Comparison of ENCODE assay signal across 8 mouse cellular contexts in genomic region chr3:87859813-87860212, GRCm38 (mm10). TPM values are rescaled to one million over a fixed set of nuclear protein-coding genes. Genes with fewer than 3 reads are reported as not detected.
DNase-seq lines count a peak whose midpoint lies in the region; ATAC-seq and TF ChIP-seq lines count a peak whose summit lies in the region.

No protein-coding gene starts in this region.

- no peak overlapping the region for H3K4me2 ChIP-seq in liver, embryonic 11.5 days
- no peak overlapping the region for H3K4me2 ChIP-seq in forebrain, embryonic 15.5 days (replicated peaks)
- no peak overlapping the region for H3K4me2 ChIP-seq in hindbrain, postnatal 0 days (ENCODE audit: low read depth, low read length)
- no peak overlapping the region for H3K4me2 ChIP-seq in midbrain, embryonic 11.5 days

- ATAC-seq in liver, embryonic 11.5 days (replicated peaks; ENCODE audit: low FRiP score) = no peak
- 0 out of 2 replicates have a peak, but pooled peaks have one; percentile 32 for ATAC-seq in forebrain, embryonic 15.5 days (replicated peaks)
- peak; percentile 36; the same call in 1 of the 2 replicates for ATAC-seq in hindbrain, postnatal 0 days
- no peak for ATAC-seq in midbrain, embryonic 11.5 days (ENCODE audit: low FRiP score)

- DNase-seq in liver = peak; percentile 46
- DNase-seq in liver, embryonic 11.5 days (ENCODE audit: low spot score) = no peak
- peak; percentile 55 for DNase-seq in c-Kit-positive CD71-positive TER-119-positive erythroid progenitor cells, embryonic 14.5 days (ENCODE audit: low spot score)
- DNase-seq in hindbrain, postnatal 0 days (ENCODE audit: low spot score) = peak; percentile 84
- DNase-seq in left cerebral cortex, adult 18-20 months (ENCODE audit: low spot score in 2 of 2) = peak; percentile 64 to 69
- DNase-seq in midbrain, embryonic 11.5 days (ENCODE audit: low spot score, missing footprints) = peak; percentile 92
- DNase-seq in spleen, adult 18-20 months = peak; percentile 30 to 52

- H3K27ac ChIP-seq in liver, embryonic 11.5 days (ENCODE audit: low read depth, low read length) = no peak overlapping the region
- no peak overlapping the region for H3K27ac ChIP-seq in forebrain, embryonic 15.5 days (replicated peaks)
- no peak overlapping the region for H3K27ac ChIP-seq in hindbrain, postnatal 0 days
- no peak overlapping the region for H3K27ac ChIP-seq in midbrain, embryonic 11.5 days (ENCODE audit: low read depth, low read length)

- H3K4me1 ChIP-seq in liver, embryonic 11.5 days (replicated peaks; ENCODE audit: control insufficient read depth, insufficient read depth, low read length) = no peaks in the 10 kb centered on the region
- no peaks in the 10 kb centered on the region for H3K4me1 ChIP-seq in forebrain, embryonic 15.5 days
- H3K4me1 ChIP-seq in hindbrain, postnatal 0 days (ENCODE audit: insufficient read depth, low read length) = no peaks in the 10 kb centered on the region
- no peaks in the 10 kb centered on the region for H3K4me1 ChIP-seq in midbrain, embryonic 11.5 days (ENCODE audit: control insufficient read depth, insufficient read depth, low read length)

- peaks cover 47% of the 10 kb centered on the region for H3K36me3 ChIP-seq in liver, embryonic 11.5 days (ENCODE audit: control insufficient read depth, insufficient read depth, low read length)
- peaks cover 57% of the 10 kb centered on the region for H3K36me3 ChIP-seq in forebrain, embryonic 15.5 days
- peaks cover 48% of the 10 kb centered on the region for H3K36me3 ChIP-seq in hindbrain, postnatal 0 days (ENCODE audit: insufficient read depth, low read length)
- H3K36me3 ChIP-seq in midbrain, embryonic 11.5 days (ENCODE audit: control insufficient read depth, insufficient read depth, low read length) = peaks cover 31% of the 10 kb centered on the region

- no peaks in the 10 kb centered on the region for H3K9me3 ChIP-seq in liver, embryonic 11.5 days (ENCODE audit: control insufficient read depth, low read length)
- no peaks in the 10 kb centered on the region for H3K9me3 ChIP-seq in forebrain, embryonic 15.5 days
- no peaks in the 10 kb centered on the region for H3K9me3 ChIP-seq in hindbrain, postnatal 0 days (ENCODE audit: low read length)
- no peaks in the 10 kb centered on the region for H3K9me3 ChIP-seq in midbrain, embryonic 11.5 days (ENCODE audit: control insufficient read depth, low read length)

- H3K9ac ChIP-seq in liver, embryonic 11.5 days (ENCODE audit: low read depth, low read length) = no peak overlapping the region
- H3K9ac ChIP-seq in forebrain, embryonic 15.5 days (replicated peaks) = no peak overlapping the region
- no peak overlapping the region for H3K9ac ChIP-seq in hindbrain, postnatal 0 days (replicated peaks; ENCODE audit: low read length)
- no peak overlapping the region for H3K9ac ChIP-seq in midbrain, embryonic 11.5 days (ENCODE audit: low read length)

- no peaks in the 10 kb centered on the region for H3K27me3 ChIP-seq in liver, embryonic 11.5 days (replicated peaks; ENCODE audit: control insufficient read depth, insufficient read depth, low read length)
- H3K27me3 ChIP-seq in forebrain, embryonic 15.5 days = no peaks in the 10 kb centered on the region
- no peaks in the 10 kb centered on the region for H3K27me3 ChIP-seq in hindbrain, postnatal 0 days (ENCODE audit: insufficient read depth, low read length)
- H3K27me3 ChIP-seq in midbrain, embryonic 11.5 days (ENCODE audit: control insufficient read depth, insufficient read depth, low read length) = no peaks in the 10 kb centered on the region

- TF ChIP-seq CTCF in hindbrain, postnatal 0 days (IDR thresholded peaks at IDR 0.05; ENCODE audit: low read depth) = peak; percentile 90

- H3K4me3 ChIP-seq in liver, embryonic 11.5 days (ENCODE audit: low read depth, low read length) = no peak overlapping the region
- no peak overlapping the region for H3K4me3 ChIP-seq in forebrain, embryonic 15.5 days
- H3K4me3 ChIP-seq in hindbrain, postnatal 0 days (ENCODE audit: low read length) = no peak overlapping the region
- H3K4me3 ChIP-seq in midbrain, embryonic 11.5 days (ENCODE audit: low read depth, low read length) = no peak overlapping the region

- WGBS in liver, embryonic 11.5 days = 42% methylated on average over 3 of the region's 3 CpGs
- WGBS in forebrain, embryonic 15.5 days = 23% methylated on average over 3 of the region's 3 CpGs
- WGBS in hindbrain, postnatal 0 days = 29% methylated on average over 3 of the region's 3 CpGs
- 44% methylated on average over 3 of the region's 3 CpGs for whole genome bisulfite sequencing in midbrain, embryonic 11.5 days

RNA-seq across cellular contexts. Expression of gene Sh2d2a, which starts 13.3 kb away (rescaled TPM):
- 0.13 and 0.15 TPM in 2 replicates for polyA plus RNA-seq in liver, embryonic 11.5 days (2014; fragmentation: Nextera tagmentation; extraction: Ambion mirVana)
- not detected in 2 replicates for polyA plus RNA-seq in forebrain, embryonic 15.5 days (2015; fragmentation: Nextera tagmentation; extraction: Ambion mirVana)
- total RNA-seq in hindbrain, postnatal 0 days (2014; rRNA removed) = not detected in 2 replicates
- not detected in 2 replicates for polyA plus RNA-seq in hindbrain, postnatal 0 days (2015; fragmentation: Nextera tagmentation; extraction: Ambion mirVana)
- total RNA-seq in left cerebral cortex, adult 18-20 months (2021) = not detected
- not detected in 2 replicates for polyA plus RNA-seq in midbrain, embryonic 11.5 days (2014; fragmentation: Nextera tagmentation; extraction: Ambion mirVana)

RNA-seq across cellular contexts. Expression of gene Prcc, which starts 25.6 kb away (rescaled TPM):
- 15.4 and 15.6 TPM in 2 replicates for polyA plus RNA-seq in liver, embryonic 11.5 days (2014; fragmentation: Nextera tagmentation; extraction: Ambion mirVana)
- polyA plus RNA-seq in forebrain, embryonic 15.5 days (2015; fragmentation: Nextera tagmentation; extraction: Ambion mirVana) = 16.5 and 17.3 TPM in 2 replicates
- 93.8 and 97.8 TPM in 2 replicates for total RNA-seq in hindbrain, postnatal 0 days (2014; rRNA removed)
- 20.8 and 20.9 TPM in 2 replicates for polyA plus RNA-seq in hindbrain, postnatal 0 days (2015; fragmentation: Nextera tagmentation; extraction: Ambion mirVana)
- 10 to 100 TPM; 58.4 to 59.5 TPM for total RNA-seq in left cerebral cortex, adult 18-20 months (2021)
- polyA plus RNA-seq in midbrain, embryonic 11.5 days (2014; fragmentation: Nextera tagmentation; extraction: Ambion mirVana) = 18.4 and 20.4 TPM in 2 replicates

RNA-seq across cellular contexts. Expression of gene Pear1, which starts 35.7 kb away (rescaled TPM):
- polyA plus RNA-seq in liver, embryonic 11.5 days (2014; fragmentation: Nextera tagmentation; extraction: Ambion mirVana) = 15.5 and 18.4 TPM in 2 replicates
- 4.7 and 7.2 TPM in 2 replicates for polyA plus RNA-seq in forebrain, embryonic 15.5 days (2015; fragmentation: Nextera tagmentation; extraction: Ambion mirVana)
- total RNA-seq in hindbrain, postnatal 0 days (2014; rRNA removed) = 19.4 and 22.7 TPM in 2 replicates
- polyA plus RNA-seq in hindbrain, postnatal 0 days (2015; fragmentation: Nextera tagmentation; extraction: Ambion mirVana) = 6.4 and 7.4 TPM in 2 replicates
- total RNA-seq in left cerebral cortex, adult 18-20 months (2021) = 1 to 10 TPM; 7.0 to 7.5 TPM
- polyA plus RNA-seq in midbrain, embryonic 11.5 days (2014; fragmentation: Nextera tagmentation; extraction: Ambion mirVana) = 5.4 and 6.9 TPM in 2 replicates

RNA-seq across cellular contexts. Expression of gene Hdgf, which starts 46.3 kb away (rescaled TPM):
- 520 and 526 TPM in 2 replicates for polyA plus RNA-seq in liver, embryonic 11.5 days (2014; fragmentation: Nextera tagmentation; extraction: Ambion mirVana)
- 226 and 235 TPM in 2 replicates for polyA plus RNA-seq in forebrain, embryonic 15.5 days (2015; fragmentation: Nextera tagmentation; extraction: Ambion mirVana)
- 82.1 and 82.7 TPM in 2 replicates for total RNA-seq in hindbrain, postnatal 0 days (2014; rRNA removed)
- 145 and 148 TPM in 2 replicates for polyA plus RNA-seq in hindbrain, postnatal 0 days (2015; fragmentation: Nextera tagmentation; extraction: Ambion mirVana)
- 100 to 1,000 TPM; 154 TPM for total RNA-seq in left cerebral cortex, adult 18-20 months (2021)
- 245 and 268 TPM in 2 replicates for polyA plus RNA-seq in midbrain, embryonic 11.5 days (2014; fragmentation: Nextera tagmentation; extraction: Ambion mirVana)

RNA-seq across cellular contexts. Expression of gene Mrpl24, which starts 59.5 kb away (rescaled TPM):
- 95.7 and 97.5 TPM in 2 replicates for polyA plus RNA-seq in liver, embryonic 11.5 days (2014; fragmentation: Nextera tagmentation; extraction: Ambion mirVana)
- polyA plus RNA-seq in forebrain, embryonic 15.5 days (2015; fragmentation: Nextera tagmentation; extraction: Ambion mirVana) = 62.7 and 68.2 TPM in 2 replicates
- total RNA-seq in hindbrain, postnatal 0 days (2014; rRNA removed) = 32.1 and 43.2 TPM in 2 replicates
- 44.6 and 50.3 TPM in 2 replicates for polyA plus RNA-seq in hindbrain, postnatal 0 days (2015; fragmentation: Nextera tagmentation; extraction: Ambion mirVana)
- total RNA-seq in left cerebral cortex, adult 18-20 months (2021) = 10 to 100 TPM; 53.6 to 53.7 TPM
- 73.9 and 84.5 TPM in 2 replicates for polyA plus RNA-seq in midbrain, embryonic 11.5 days (2014; fragmentation: Nextera tagmentation; extraction: Ambion mirVana)

Comparison
In these comparisons a context has a peak if more than half of its experiments do, and no peak if none do; other contexts are left out.
1. ATAC-seq: peak in forebrain, embryonic 15.5 days (single experiment) and hindbrain, postnatal 0 days (single experiment); none in liver, embryonic 11.5 days (single experiment) and midbrain, embryonic 11.5 days (single experiment).